Mouse (Mus musculus): Measurements from ENCODE around the gene Rdh16. TPM values are rescaled to one million over a fixed set of nuclear protein-coding genes. Genes with fewer than 3 reads are reported as not detected.
"Not testable (repeated sequence)": the region's sequence is repeated elsewhere in the genome, so short reads cannot be mapped to it uniquely, and the experiment has no call there.

Gene Rdh16
- total RNA-seq, 2 experiments from 2014 or later, result 0.12 to 0.21 TPM

- DNase-seq (ENCODE audit: low spot score in 2 of 2), result no peak
These were observed 28.2 kb downstream of the Rdh16 start for GRCm38 (mm10) chr10:127829121-127829520.

- not testable (repeated sequence) for DNase-seq (ENCODE audit: low spot score in 2 of 2)
These were observed 33.2 kb downstream of the Rdh16 start for GRCm38 (mm10) chr10:127834186-127834585.

- no peak for DNase-seq (ENCODE audit: low spot score in 2 of 2)
These were observed 34.3 kb downstream of the Rdh16 start for GRCm38 (mm10) chr10:127835292-127835691.

GRCm38 (mm10) chr10:127837793-127838192, 36.8 kb downstream of the Rdh16 start:
- not testable (repeated sequence) for DNase-seq (ENCODE audit: low spot score in 2 of 2)

- DNase-seq (ENCODE audit: low spot score in 2 of 2), result no peak
These were observed 37.6 kb downstream of the Rdh16 start for GRCm38 (mm10) chr10:127838539-127838938.

- DNase-seq (ENCODE audit: low spot score in 2 of 2), result no peak
These were observed 39.8 kb downstream of the Rdh16 start for GRCm38 (mm10) chr10:127840776-127841175.

GRCm38 (mm10) chr10:127845945-127846344, 45.0 kb downstream of the Rdh16 start:
- not testable (repeated sequence) for DNase-seq (ENCODE audit: low spot score in 2 of 2)

- DNase-seq (ENCODE audit: low spot score in 2 of 2), result no peak
These were observed 47.1 kb downstream of the Rdh16 start for GRCm38 (mm10) chr10:127848089-127848488.

- DNase-seq (ENCODE audit: low spot score in 2 of 2), result no peak
These were observed 48.7 kb downstream of the Rdh16 start, which contains the start of gene Rdh19 for GRCm38 (mm10) chr10:127849628-127850027. Gene Rdh19, plus strand, starts transcription at chr10:127849928.

- peak in 1 of 2 experiments; percentile 20 for DNase-seq (ENCODE audit: low spot score in 2 of 2)
These were observed 55.4 kb downstream of the Rdh16 start for GRCm38 (mm10) chr10:127856376-127856775.

- DNase-seq (ENCODE audit: low spot score in 2 of 2), result no peak
These were observed 64.0 kb downstream of the Rdh16 start for GRCm38 (mm10) chr10:127864931-127865330.

- no peak for DNase-seq (ENCODE audit: low spot score in 2 of 2)
These were observed 65.3 kb downstream of the Rdh16 start, which contains the start of gene Rdh16f2 for GRCm38 (mm10) chr10:127866232-127866631. Gene Rdh16f2, plus strand, starts transcription at chr10:127866474.

GRCm38 (mm10) chr10:127872484-127872883, 71.5 kb downstream of the Rdh16 start:
- DNase-seq (ENCODE audit: low spot score in 2 of 2), result no peak

GRCm38 (mm10) chr10:127877681-127878080, 76.7 kb downstream of the Rdh16 start:
- no peak for DNase-seq (ENCODE audit: low spot score in 2 of 2)

- DNase-seq (ENCODE audit: low spot score in 2 of 2), result no peak
These were observed 77.5 kb downstream of the Rdh16 start for GRCm38 (mm10) chr10:127878262-127879057.

- DNase-seq (ENCODE audit: low spot score in 2 of 2), result no peak
These were observed 78.3 kb downstream of the Rdh16 start for GRCm38 (mm10) chr10:127879155-127879688.

GRCm38 (mm10) chr10:127881041-127881440, 80.1 kb downstream of the Rdh16 start:
- DNase-seq (ENCODE audit: low spot score in 2 of 2), result no peak

- no peak for DNase-seq (ENCODE audit: low spot score in 2 of 2)
These were observed 85.6 kb downstream of the Rdh16 start for GRCm38 (mm10) chr10:127886551-127886950.

- DNase-seq (ENCODE audit: low spot score in 2 of 2), result no peak
These were observed 86.0 kb downstream of the Rdh16 start for GRCm38 (mm10) chr10:127886971-127887370.

GRCm38 (mm10) chr10:127888605-127889004, 87.7 kb downstream of the Rdh16 start, which contains the start of gene Rdh7:
Gene Rdh7, minus strand, starts transcription at chr10:127888817.
- no peak for DNase-seq (ENCODE audit: low spot score in 2 of 2)

- DNase-seq (ENCODE audit: low spot score in 2 of 2), result no peak
These were observed 90.5 kb downstream of the Rdh16 start for GRCm38 (mm10) chr10:127891481-127891880.
